Mouse (Mus musculus): Measurements from ENCODE around the gene Meig1. TPM values are rescaled to one million over a fixed set of nuclear protein-coding genes. Genes with fewer than 3 reads are reported as not detected.
A peak's percentile ranks its signal among the peaks of the same experiment; 100 is the strongest.

The Meig1 gene
- polyA plus RNA-seq, 1 experiment: 0.14 TPM

DNA sequence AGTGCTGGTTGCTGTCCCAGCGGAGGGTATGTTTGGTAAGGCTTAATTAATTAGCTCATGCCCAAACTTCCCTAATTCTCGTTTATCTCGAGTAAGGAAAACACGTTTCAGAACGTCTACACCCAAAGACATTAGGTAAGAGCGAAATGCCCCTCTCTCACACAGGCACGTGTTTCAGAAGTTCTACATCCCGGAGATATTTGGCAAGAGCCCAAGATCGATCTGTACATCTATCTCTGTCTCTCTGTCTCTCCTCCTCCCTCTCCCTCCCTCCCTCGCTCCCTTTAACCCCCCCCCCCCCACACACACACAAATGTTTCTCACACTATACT is 2.1 kb upstream of the Meig1 start:
- H3K36me3 ChIP-seq (ENCODE audit: control insufficient read depth, insufficient read depth): no peaks in the 10 kb centered on the region
- peak overlapping the region; percentile 88 for H3K4me2 ChIP-seq (ENCODE audit: low read depth)
- H3K79me2 ChIP-seq (ENCODE audit: control insufficient read depth, insufficient read depth): peaks cover 5% of the 10 kb centered on the region
- TF ChIP-seq MYOG (IDR thresholded peaks at IDR 0.05; ENCODE audit: control insufficient read depth in 1 of 3, insufficient read depth in 1 of 3, insufficient read length in 2 of 3, low read depth in 2 of 3): no peak
- no peak for TF ChIP-seq CEBPB (IDR thresholded peaks at IDR 0.05; ENCODE audit: insufficient read depth, poor library complexity, severe bottlenecking)
- H3K27me3 ChIP-seq (ENCODE audit: control insufficient read depth, insufficient read depth, insufficient read length): no peaks in the 10 kb centered on the region
- H3ac ChIP-seq (ENCODE audit: control insufficient read depth, insufficient read length): no peak overlapping the region
- H3K4me3 ChIP-seq: peak overlapping the region; percentile 56

DNA sequence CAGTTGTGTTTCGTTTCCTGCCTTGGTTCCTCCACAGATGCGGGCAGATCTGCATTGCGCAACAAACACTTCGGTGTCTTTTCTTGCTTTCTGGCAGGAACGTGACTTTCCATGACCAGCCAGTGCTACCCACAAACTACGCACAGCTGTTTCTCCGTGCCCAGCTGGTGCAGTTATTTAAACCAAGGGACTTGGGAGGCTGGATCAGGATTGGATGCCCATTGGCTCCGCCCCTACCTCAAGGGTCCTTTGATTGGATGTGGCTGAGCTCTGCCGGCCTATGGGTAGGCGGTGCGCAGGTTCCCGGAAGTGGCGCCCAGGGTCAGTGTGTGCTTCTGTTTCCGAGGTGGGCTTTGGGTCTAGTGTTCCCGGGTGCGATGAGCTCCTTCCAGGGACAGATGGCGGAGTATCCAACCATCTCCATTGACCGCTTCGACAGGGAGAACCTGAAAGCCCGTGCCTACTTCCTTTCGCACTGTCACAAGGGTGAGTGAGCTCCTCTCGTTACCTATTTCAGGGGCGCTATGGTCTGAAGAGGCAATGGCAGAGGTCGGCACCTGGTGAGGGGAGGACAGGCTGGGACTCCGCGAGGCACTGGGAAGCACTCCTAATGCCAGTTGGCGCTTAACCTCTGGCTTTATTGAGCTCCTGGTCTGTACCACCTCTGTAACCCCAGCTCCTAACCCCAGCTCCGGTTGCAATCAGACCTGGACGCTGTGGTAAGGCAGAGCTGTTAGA is 1.6 kb upstream of the Meig1 start, which contains the start of gene Dclre1c:
TSS of gene Dclre1c (plus strand) at position 291 of the 738 bp plus-strand sequence.
- Histone ChIP-seq H3K79me2 (ENCODE audit: control insufficient read depth, insufficient read depth) (peaks cover 5% of the 10 kb centered on the region), H3K27me3 (ENCODE audit: control insufficient read depth, insufficient read depth, insufficient read length) (no peaks in the 10 kb centered on the region), H3K4me2 (ENCODE audit: low read depth) (peak within 1 kb of the TSS; percentile 88), H3ac (ENCODE audit: control insufficient read depth, insufficient read length) (no peak within 1 kb of the TSS), H3K36me3 (ENCODE audit: control insufficient read depth, insufficient read depth) (no peaks in the 10 kb centered on the region), H3K4me3 (peak within 1 kb of the TSS; percentile 56)
- TF ChIP-seq POLR2A (IDR thresholded peaks at IDR 0.05; ENCODE audit: insufficient read length, low read depth) (peak; percentile 30), REST (IDR thresholded peaks at IDR 0.05; ENCODE audit: insufficient read depth, insufficient read length) (no peak), MYOD1 (IDR thresholded peaks at IDR 0.05; ENCODE audit: control insufficient read depth in 1 of 3, insufficient read length in 2 of 3, low read depth in 2 of 3) (peak; percentile 73 to 95 (median 95)), USF1 (IDR thresholded peaks at IDR 0.05; ENCODE audit: low read depth) (peak; percentile 16), SRF (IDR thresholded peaks at IDR 0.05; ENCODE audit: control insufficient read depth, insufficient read length, low read depth) (no peak), MYOG (IDR thresholded peaks at IDR 0.05; ENCODE audit: control insufficient read depth in 1 of 3, insufficient read depth in 1 of 3, insufficient read length in 2 of 3, low read depth in 2 of 3) (peak; percentile 76 to 97 (median 88)), E2F4 (IDR thresholded peaks at IDR 0.05; ENCODE audit: insufficient read depth) (peak; percentile 79), POLR2AphosphoS2 (IDR thresholded peaks at IDR 0.05; ENCODE audit: insufficient read length, low read depth) (peak; percentile 49), TCF3 (IDR thresholded peaks at IDR 0.05; ENCODE audit: insufficient read length, low read depth) (peak; percentile 74), TCF12 (IDR thresholded peaks at IDR 0.05; ENCODE audit: insufficient read depth, poor library complexity, severe bottlenecking) (peak; percentile 81), CEBPB (IDR thresholded peaks at IDR 0.05; ENCODE audit: insufficient read depth, poor library complexity, severe bottlenecking) (peak; percentile 100), MAX (IDR thresholded peaks at IDR 0.05; ENCODE audit: low read depth) (peak; percentile 46)

DNA sequence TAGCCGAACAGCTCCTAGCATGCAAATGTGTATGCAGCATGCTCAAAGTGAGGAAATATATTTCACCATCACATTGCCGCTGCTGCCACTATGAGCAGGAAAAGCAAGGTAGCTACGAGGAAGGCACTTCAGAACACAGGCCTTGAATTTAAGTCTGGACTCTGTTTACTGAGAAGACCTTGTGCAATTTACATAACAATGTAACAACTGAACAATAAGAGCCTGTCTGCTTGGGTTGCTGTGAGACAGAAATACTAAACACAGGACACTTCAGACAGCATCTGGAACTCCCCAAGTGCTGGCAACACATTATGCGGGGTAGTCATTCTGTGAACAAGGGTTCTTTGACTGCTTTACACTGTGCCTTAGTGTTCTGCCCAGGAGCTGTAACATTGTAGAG is 2.3 kb downstream of the Meig1 start:
- Histone ChIP-seq H3K27me3 (ENCODE audit: control insufficient read depth, insufficient read depth, insufficient read length) (peaks cover 10% of the 10 kb centered on the region), H3K36me3 (ENCODE audit: control insufficient read depth, insufficient read depth) (no peaks in the 10 kb centered on the region), H3K79me2 (ENCODE audit: control insufficient read depth, insufficient read depth) (peaks cover 5% of the 10 kb centered on the region), H3ac (ENCODE audit: control insufficient read depth, insufficient read length) (no peak overlapping the region), H3K4me3 (no peak overlapping the region), H3K4me2 (ENCODE audit: low read depth) (no peak overlapping the region)
- TF ChIP-seq SRF (IDR thresholded peaks at IDR 0.05; ENCODE audit: control insufficient read depth, insufficient read length, low read depth) (no peak), TCF3 (IDR thresholded peaks at IDR 0.05; ENCODE audit: insufficient read length, low read depth) (no peak), E2F4 (IDR thresholded peaks at IDR 0.05; ENCODE audit: insufficient read depth) (no peak)

DNA sequence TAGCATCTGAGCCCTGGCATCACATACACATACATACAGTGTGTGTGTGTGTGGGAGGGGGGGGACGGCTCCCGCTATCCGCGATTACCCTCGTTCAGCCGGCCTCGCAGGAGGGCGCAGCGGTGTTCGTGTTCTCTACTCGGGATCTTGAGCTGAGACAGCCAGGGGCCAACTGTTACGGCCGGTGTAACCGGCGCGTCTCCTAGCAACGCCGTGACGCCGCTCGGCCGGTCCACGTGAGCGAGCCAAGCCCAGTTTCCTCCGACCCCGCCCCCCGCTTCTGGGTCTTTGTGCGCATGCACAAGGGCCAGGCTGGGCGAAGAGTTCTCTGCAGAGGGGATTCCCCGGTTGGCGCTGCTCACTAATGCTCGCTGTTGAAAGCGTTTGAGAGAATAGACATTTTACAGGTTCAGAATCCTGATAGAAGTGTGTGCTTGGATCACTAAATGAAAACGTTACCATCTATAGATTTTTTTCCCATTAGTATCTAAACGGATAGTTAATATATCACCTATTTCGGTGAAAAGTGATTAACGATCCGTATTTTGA is 3.5 kb downstream of the Meig1 start:
- Histone ChIP-seq H3K79me2 (ENCODE audit: control insufficient read depth, insufficient read depth) (no peaks in the 10 kb centered on the region), H3ac (ENCODE audit: control insufficient read depth, insufficient read length) (no peak overlapping the region), H3K4me3 (peak overlapping the region; percentile 16), H3K27me3 (ENCODE audit: control insufficient read depth, insufficient read depth, insufficient read length) (peaks cover 13% of the 10 kb centered on the region), H3K36me3 (ENCODE audit: control insufficient read depth, insufficient read depth) (no peaks in the 10 kb centered on the region), H3K4me2 (ENCODE audit: low read depth) (peak overlapping the region; percentile 79)
- TF ChIP-seq POLR2AphosphoS2 (IDR thresholded peaks at IDR 0.05; ENCODE audit: insufficient read length, low read depth) (peak; percentile 35), CEBPB (IDR thresholded peaks at IDR 0.05; ENCODE audit: insufficient read depth, poor library complexity, severe bottlenecking) (no peak), MYOD1 (IDR thresholded peaks at IDR 0.05; ENCODE audit: control insufficient read depth in 1 of 3, insufficient read length in 2 of 3, low read depth in 2 of 3) (peak in 2 of 3 experiments; percentile 32 to 67), POLR2A (IDR thresholded peaks at IDR 0.05; ENCODE audit: insufficient read length, low read depth) (peak; percentile 47), MAX (IDR thresholded peaks at IDR 0.05; ENCODE audit: low read depth) (no peak), MYOG (IDR thresholded peaks at IDR 0.05; ENCODE audit: control insufficient read depth in 1 of 3, insufficient read depth in 1 of 3, insufficient read length in 2 of 3, low read depth in 2 of 3) (peak in 2 of 3 experiments; percentile 27 to 70), TCF12 (IDR thresholded peaks at IDR 0.05; ENCODE audit: insufficient read depth, poor library complexity, severe bottlenecking) (no peak), SRF (IDR thresholded peaks at IDR 0.05; ENCODE audit: control insufficient read depth, insufficient read length, low read depth) (no peak), USF1 (IDR thresholded peaks at IDR 0.05; ENCODE audit: low read depth) (peak; percentile 64), REST (IDR thresholded peaks at IDR 0.05; ENCODE audit: insufficient read depth, insufficient read length) (no peak), TCF3 (IDR thresholded peaks at IDR 0.05; ENCODE audit: insufficient read length, low read depth) (no peak), E2F4 (IDR thresholded peaks at IDR 0.05; ENCODE audit: insufficient read depth) (no peak)

DNA sequence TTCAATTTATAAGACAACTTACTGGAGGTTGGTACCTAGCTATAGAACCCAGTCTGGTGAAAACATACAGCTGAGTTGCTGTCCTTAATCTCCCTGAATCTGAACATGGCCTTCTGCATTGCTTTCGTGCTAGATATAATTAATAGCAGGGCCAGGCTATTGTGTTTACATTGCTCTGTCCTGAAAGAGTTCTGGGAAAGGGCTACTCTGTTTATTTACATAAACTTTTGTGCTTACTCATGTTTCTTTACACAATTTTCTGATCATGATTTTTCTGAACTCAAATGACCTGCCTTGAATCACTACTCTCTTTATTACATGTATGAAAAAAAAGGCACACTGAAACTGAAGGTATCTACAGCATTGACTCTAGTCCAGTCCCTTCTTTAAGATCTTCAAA is 6.8 kb downstream of the Meig1 start:
- Histone ChIP-seq H3K4me3 (no peak overlapping the region), H3K36me3 (ENCODE audit: control insufficient read depth, insufficient read depth) (no peaks in the 10 kb centered on the region), H3K4me2 (ENCODE audit: low read depth) (no peak overlapping the region), H3ac (ENCODE audit: control insufficient read depth, insufficient read length) (no peak overlapping the region), H3K27me3 (ENCODE audit: control insufficient read depth, insufficient read depth, insufficient read length) (peaks cover 21% of the 10 kb centered on the region), H3K79me2 (ENCODE audit: control insufficient read depth, insufficient read depth) (no peaks in the 10 kb centered on the region)
- TF ChIP-seq SRF (IDR thresholded peaks at IDR 0.05; ENCODE audit: control insufficient read depth, insufficient read length, low read depth) (no peak), E2F4 (IDR thresholded peaks at IDR 0.05; ENCODE audit: insufficient read depth) (no peak), USF1 (IDR thresholded peaks at IDR 0.05; ENCODE audit: low read depth) (no peak), POLR2AphosphoS2 (IDR thresholded peaks at IDR 0.05; ENCODE audit: insufficient read length, low read depth) (no peak), MAX (IDR thresholded peaks at IDR 0.05; ENCODE audit: low read depth) (no peak), MYOD1 (IDR thresholded peaks at IDR 0.05; ENCODE audit: control insufficient read depth in 1 of 3, insufficient read length in 2 of 3, low read depth in 2 of 3) (no peak), POLR2A (IDR thresholded peaks at IDR 0.05; ENCODE audit: insufficient read length, low read depth) (no peak), REST (IDR thresholded peaks at IDR 0.05; ENCODE audit: insufficient read depth, insufficient read length) (no peak), TCF3 (IDR thresholded peaks at IDR 0.05; ENCODE audit: insufficient read length, low read depth) (no peak), MYOG (IDR thresholded peaks at IDR 0.05; ENCODE audit: control insufficient read depth in 1 of 3, insufficient read depth in 1 of 3, insufficient read length in 2 of 3, low read depth in 2 of 3) (no peak), CEBPB (IDR thresholded peaks at IDR 0.05; ENCODE audit: insufficient read depth, poor library complexity, severe bottlenecking) (no peak), TCF12 (IDR thresholded peaks at IDR 0.05; ENCODE audit: insufficient read depth, poor library complexity, severe bottlenecking) (no peak)

Data from myocyte (in vitro differentiated cells).